Mouse (Mus musculus): ENCODE measurements around the gene Glb1l.

DNA sequence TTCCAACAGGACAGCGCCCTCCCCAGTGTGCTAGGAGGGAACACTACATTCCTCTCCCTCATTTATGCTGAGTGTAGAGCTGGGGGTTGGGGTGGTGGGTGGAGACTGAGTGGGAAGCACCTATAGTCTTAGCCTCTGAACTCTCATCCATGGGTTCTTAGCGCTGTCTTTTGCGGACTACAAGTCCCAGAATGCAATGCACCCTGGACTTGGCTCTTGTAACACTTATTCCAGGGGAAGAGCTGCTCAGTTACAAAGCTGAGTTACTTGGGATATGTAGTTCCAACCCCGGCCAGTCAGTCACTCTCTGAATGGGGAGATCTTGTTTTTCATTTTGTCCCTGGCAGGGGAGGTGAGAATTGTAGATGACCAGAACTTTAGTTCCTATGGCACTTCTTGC is 34.2 kb upstream of the Glb1l start:
- no peak for TF ChIP-seq MAX (IDR thresholded peaks at IDR 0.05; ENCODE audit: low read length)
- no peak for TF ChIP-seq PAX5 (IDR thresholded peaks at IDR 0.05; ENCODE audit: low read length)
- TF ChIP-seq CTCF (conservative IDR thresholded peaks at IDR 0.05 in 1 of 2, IDR thresholded peaks at IDR 0.05 in 1 of 2; ENCODE audit: low read depth in 2 of 2, low read length in 2 of 2), result no peak
- no peak for TF ChIP-seq CHD2 (IDR thresholded peaks at IDR 0.05; ENCODE audit: low read length)
